Mouse (Mus musculus): ENCODE data around the gene Bcam.

- peak; percentile 77 for TF ChIP-seq CTCF (IDR thresholded peaks at IDR 0.05; ENCODE audit: low read depth)
- TF ChIP-seq EP300 (IDR thresholded peaks at IDR 0.05; ENCODE audit: low read depth): no peak
Measured at GRCm38 (mm10) chr7:19800764-19801163, 29.9 kb upstream of the Bcam start.
